In genomic region chr14:61038082-61038472, GRCm38 (mm10) we compare ENCODE assay signal across 10 mouse cellular contexts. TPM values are rescaled to one million over a fixed set of nuclear protein-coding genes. Genes with fewer than 3 reads are reported as not detected.
A peak's percentile ranks its signal among the peaks of the same experiment; 100 is the strongest.
DNase-seq lines count a peak whose midpoint lies in the region; ATAC-seq lines count a peak whose summit lies in the region.
"Had no signal": no experiment of that assay in that cellular context is flagged by ENCODE, and none has a peak within 500 bp of the region (broad histone marks: within the 10 kb centered on the region; RNA-seq: fewer than 3 reads in every experiment).

No protein-coding gene starts in this region.

- H3K27ac ChIP-seq in liver, embryonic 11.5 days (ENCODE audit: low read depth, low read length) = no peak overlapping the region
- H3K27ac ChIP-seq in forebrain, embryonic 14.5 days (ENCODE audit: low read depth, low read length) = peak overlapping the region; percentile 50; the same call in 1 of the 2 replicates
- H3K27ac ChIP-seq in limb, embryonic 13.5 days = no peak overlapping the region
- H3K27ac ChIP-seq in stomach, embryonic 14.5 days (ENCODE audit: low read length) = no peak overlapping the region

- no peaks in the 10 kb centered on the region for H3K27me3 ChIP-seq in liver, embryonic 11.5 days (replicated peaks; ENCODE audit: control insufficient read depth, insufficient read depth, low read length)
- no peaks in the 10 kb centered on the region for H3K27me3 ChIP-seq in forebrain, embryonic 14.5 days (replicated peaks; ENCODE audit: control insufficient read depth, insufficient read depth, low read length)
- 0 out of 2 replicates have a peak, but pooled peaks cover 6% of the 10 kb centered on the region for H3K27me3 ChIP-seq in limb, embryonic 13.5 days
- no peaks in the 10 kb centered on the region for H3K27me3 ChIP-seq in stomach, embryonic 14.5 days (ENCODE audit: control insufficient read depth, insufficient read depth, low read length)

- DNase-seq in liver, embryonic 11.5 days (ENCODE audit: low spot score) = no peak
- DNase-seq in liver = no peak
- no peak for DNase-seq in forebrain, embryonic 14.5 days (ENCODE audit: low spot score)
- DNase-seq in ovary, postnatal 36 days (ENCODE audit: low spot score) = no peak
- DNase-seq in right cerebral cortex, postnatal 10 days (ENCODE audit: low spot score in 2 of 2) = no peak
- DNase-seq: cerebellum, adult 11-12 months had no signal

- no peaks in the 10 kb centered on the region for H3K9me3 ChIP-seq in liver, embryonic 11.5 days (ENCODE audit: control insufficient read depth, low read length)
- H3K9me3 ChIP-seq in forebrain, embryonic 14.5 days (replicated peaks; ENCODE audit: control insufficient read depth, low read length) = no peaks in the 10 kb centered on the region
- H3K9me3 ChIP-seq in limb, embryonic 13.5 days = no peaks in the 10 kb centered on the region
- H3K9me3 ChIP-seq in stomach, embryonic 14.5 days (ENCODE audit: control insufficient read depth, low read depth, low read length) = no peaks in the 10 kb centered on the region
- H3K9me3 ChIP-seq: megakaryocyte, embryonic 14.5 days had no signal

- WGBS in liver, embryonic 11.5 days = 40% methylated on average over 8 of the region's 8 CpGs
- WGBS in forebrain, embryonic 14.5 days = 20% methylated on average over 8 of the region's 8 CpGs
- 23% methylated on average over 8 of the region's 8 CpGs for WGBS in limb, embryonic 13.5 days
- WGBS in stomach, embryonic 14.5 days = 34% methylated on average over 8 of the region's 8 CpGs

- H3K36me3 ChIP-seq in liver, embryonic 11.5 days (ENCODE audit: control insufficient read depth, insufficient read depth, low read length) = no peaks in the 10 kb centered on the region
- H3K36me3 ChIP-seq in forebrain, embryonic 14.5 days (ENCODE audit: control insufficient read depth, insufficient read depth, low read length) = no peaks in the 10 kb centered on the region
- no peaks in the 10 kb centered on the region for H3K36me3 ChIP-seq in limb, embryonic 13.5 days
- no peaks in the 10 kb centered on the region for H3K36me3 ChIP-seq in stomach, embryonic 14.5 days (ENCODE audit: control insufficient read depth, insufficient read depth, low read length)

- H3K4me3 ChIP-seq in liver, embryonic 11.5 days (ENCODE audit: low read depth, low read length) = peak overlapping the region; percentile 57
- peak overlapping the region; percentile 61 for H3K4me3 ChIP-seq in forebrain, embryonic 14.5 days (ENCODE audit: low read depth, low read length)
- peak overlapping the region; percentile 65 for H3K4me3 ChIP-seq in limb, embryonic 13.5 days
- H3K4me3 ChIP-seq in stomach, embryonic 14.5 days (ENCODE audit: low read depth, low read length) = peak overlapping the region; percentile 59

- ATAC-seq in liver, embryonic 11.5 days (replicated peaks; ENCODE audit: low FRiP score) = peak; percentile 29; the same call in 1 of the 2 replicates
- ATAC-seq in forebrain, embryonic 14.5 days = peak; percentile 51; the same call in 1 of the 2 replicates
- ATAC-seq in limb, embryonic 13.5 days (ENCODE audit: low FRiP score, low read depth) = no peak
- ATAC-seq in stomach, embryonic 14.5 days (ENCODE audit: insufficient number of reproducible peaks, insufficient read depth, low FRiP score, low read depth) = no peak
- ATAC-seq: inflammation-experienced regulatory T-cells, adult 6 months had no signal

- no peak overlapping the region for H3K9ac ChIP-seq in liver, embryonic 11.5 days (ENCODE audit: low read depth, low read length)
- peak overlapping the region; percentile 70; the same call in 1 of the 2 replicates for H3K9ac ChIP-seq in forebrain, embryonic 14.5 days (ENCODE audit: low read length)
- H3K9ac ChIP-seq in limb, embryonic 13.5 days = peak overlapping the region; percentile 74; the same call in 1 of the 2 replicates
- H3K9ac ChIP-seq in stomach, embryonic 14.5 days (replicated peaks; ENCODE audit: low read depth, low read length) = no peak overlapping the region

- H3K4me2 ChIP-seq in liver, embryonic 11.5 days = peak overlapping the region; percentile 94
- peak overlapping the region; percentile 95 for H3K4me2 ChIP-seq in forebrain, embryonic 14.5 days (ENCODE audit: low read length)
- H3K4me2 ChIP-seq in limb, embryonic 13.5 days (replicated peaks) = peak overlapping the region; percentile 100
- peak overlapping the region; percentile 99 for H3K4me2 ChIP-seq in stomach, embryonic 14.5 days (replicated peaks; ENCODE audit: low read depth, low read length)

- no peaks in the 10 kb centered on the region; the same call in 1 of the 2 replicates for H3K4me1 ChIP-seq in liver, embryonic 11.5 days (replicated peaks; ENCODE audit: control insufficient read depth, insufficient read depth, low read length)
- H3K4me1 ChIP-seq in forebrain, embryonic 14.5 days (ENCODE audit: control insufficient read depth, insufficient read depth, low read length) = peaks cover 12% of the 10 kb centered on the region
- H3K4me1 ChIP-seq in limb, embryonic 13.5 days = peaks cover 19% of the 10 kb centered on the region
- peaks cover 19% of the 10 kb centered on the region; the same call in 1 of the 2 replicates for H3K4me1 ChIP-seq in stomach, embryonic 14.5 days (ENCODE audit: control insufficient read depth, insufficient read depth, low read length)

RNA-seq across cellular contexts. Expression of gene Tnfrsf19, which starts 8.2 kb away (rescaled TPM):
- 13.8 and 15.5 TPM in 2 replicates for polyA plus RNA-seq in liver, embryonic 11.5 days (2014; fragmentation: Nextera tagmentation; extraction: Ambion mirVana)
- polyA plus RNA-seq in forebrain, embryonic 14.5 days (2014; fragmentation: Nextera tagmentation; extraction: Ambion mirVana) = 64.2 and 71.9 TPM in 2 replicates
- polyA plus RNA-seq in limb, embryonic 13.5 days (2015; fragmentation: Nextera tagmentation; extraction: Ambion mirVana) = 42.5 and 51.1 TPM in 2 replicates
- polyA plus RNA-seq in stomach, embryonic 14.5 days (2014; fragmentation: Nextera tagmentation; extraction: Ambion mirVana) = 42.0 and 44.0 TPM in 2 replicates
- polyA plus RNA-seq: inflammation-experienced regulatory T-cells, adult 6 months had no signal

Comparison
In these comparisons a context has a peak if more than half of its experiments do, and no peak if none do; other contexts are left out.
1. ATAC-seq: peak in liver, embryonic 11.5 days (single experiment) and forebrain, embryonic 14.5 days (single experiment); none in limb, embryonic 13.5 days (single experiment) and stomach, embryonic 14.5 days (single experiment).
2. H3K9ac ChIP-seq: peak in forebrain, embryonic 14.5 days (single experiment) and limb, embryonic 13.5 days (single experiment); none in liver, embryonic 11.5 days (single experiment) and stomach, embryonic 14.5 days (single experiment).
3. Peak in every context shown above with its lines, with median percentiles within 50 percentile points of each other: H3K4me2 ChIP-seq and H3K4me3 ChIP-seq.